Mouse (Mus musculus) adrenal gland, adult (tissue): ENCODE results near the gene Tspyl1.
A peak's percentile ranks its signal among the peaks of the same experiment; 100 is the strongest.

Experiments
- DNase-seq, 2 experiments: peaks; one replicate each; pipeline ENCODE4 v3.0.0; 2022 to 2023; ENCODE audit warnings: low spot score in 1 of 2; ENCODE audit not compliant: inconsistent age in 2 of 2

Tspyl1 gene

DNA sequence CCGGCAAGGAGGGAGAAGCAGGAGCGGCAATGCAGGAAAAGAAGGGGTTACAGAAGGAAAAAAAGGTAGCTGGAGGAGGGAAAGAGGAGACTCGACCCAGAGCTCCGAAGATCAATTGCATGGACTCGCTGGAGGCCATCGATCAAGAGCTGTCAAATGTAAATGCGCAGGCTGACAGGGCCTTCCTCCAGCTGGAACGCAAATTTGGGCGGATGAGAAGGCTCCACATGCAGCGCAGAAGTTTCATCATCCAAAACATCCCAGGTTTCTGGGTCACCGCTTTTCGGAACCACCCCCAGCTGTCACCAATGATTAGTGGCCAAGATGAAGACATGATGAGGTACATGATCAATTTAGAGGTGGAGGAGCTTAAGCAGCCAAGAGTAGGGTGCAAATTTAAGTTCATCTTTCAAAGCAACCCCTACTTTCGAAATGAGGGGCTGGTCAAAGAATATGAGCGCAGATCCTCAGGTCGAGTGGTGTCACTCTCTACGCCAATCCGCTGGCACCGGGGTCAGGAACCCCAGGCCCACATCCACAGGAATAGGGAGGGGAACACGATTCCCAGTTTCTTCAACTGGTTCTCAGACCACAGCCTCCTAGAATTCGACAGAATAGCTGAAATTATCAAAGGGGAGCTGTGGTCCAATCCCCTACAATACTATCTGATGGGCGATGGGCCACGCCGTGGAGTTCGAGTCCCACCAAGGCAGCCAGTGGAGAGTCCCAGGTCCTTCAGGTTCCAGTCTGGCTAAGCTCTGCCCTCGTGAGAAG, 16.2 kb downstream of the Tspyl1 start:
- DNase-seq = peak in 1 of 2 experiments; percentile 38

- DNase-seq = no peak
These were observed 18.4 kb downstream of the Tspyl1 start for GRCm38 (mm10) chr10:34300368-34300767.

GRCm38 (mm10) chr10:34307070-34307469, 25.1 kb downstream of the Tspyl1 start:
- DNase-seq = no peak

DNA sequence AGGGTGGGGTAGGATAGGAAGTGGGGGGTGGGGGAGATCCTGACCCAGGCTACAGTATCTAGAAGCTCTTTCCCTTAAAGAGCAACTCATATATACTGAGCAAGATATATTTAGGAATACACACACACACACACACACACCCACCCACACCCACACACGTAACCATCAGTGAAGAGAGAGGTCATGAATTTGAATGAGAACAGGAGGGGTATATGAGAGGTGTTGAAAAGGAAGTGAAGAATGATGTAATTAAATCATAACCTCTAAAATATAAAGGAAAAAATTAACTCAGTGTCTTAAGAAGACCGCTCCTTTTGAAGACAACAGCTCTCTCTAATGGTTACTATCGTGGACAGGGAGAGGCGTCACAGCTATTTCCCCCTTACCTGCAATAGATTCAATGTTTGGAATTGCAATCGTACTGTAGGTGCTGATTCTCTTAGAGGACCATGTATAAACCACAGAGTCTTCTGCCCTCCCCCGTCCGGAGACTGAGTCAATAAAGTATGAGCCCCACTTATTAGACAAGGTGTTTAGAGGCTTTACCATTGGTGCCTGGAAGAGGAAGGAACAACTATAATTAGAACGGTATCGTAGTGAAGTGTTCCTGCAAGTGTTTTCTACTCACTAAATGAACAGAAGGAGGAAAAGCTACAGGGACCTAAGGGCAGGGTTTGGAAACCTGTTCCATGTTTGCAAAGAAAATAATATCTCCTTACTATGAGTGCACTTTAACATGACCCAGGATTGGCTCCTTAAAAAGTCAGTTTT, 28.1 kb downstream of the Tspyl1 start:
- DNase-seq = no peak

GRCm38 (mm10) chr10:34312536-34312935, 30.5 kb downstream of the Tspyl1 start:
- DNase-seq = no peak

DNA sequence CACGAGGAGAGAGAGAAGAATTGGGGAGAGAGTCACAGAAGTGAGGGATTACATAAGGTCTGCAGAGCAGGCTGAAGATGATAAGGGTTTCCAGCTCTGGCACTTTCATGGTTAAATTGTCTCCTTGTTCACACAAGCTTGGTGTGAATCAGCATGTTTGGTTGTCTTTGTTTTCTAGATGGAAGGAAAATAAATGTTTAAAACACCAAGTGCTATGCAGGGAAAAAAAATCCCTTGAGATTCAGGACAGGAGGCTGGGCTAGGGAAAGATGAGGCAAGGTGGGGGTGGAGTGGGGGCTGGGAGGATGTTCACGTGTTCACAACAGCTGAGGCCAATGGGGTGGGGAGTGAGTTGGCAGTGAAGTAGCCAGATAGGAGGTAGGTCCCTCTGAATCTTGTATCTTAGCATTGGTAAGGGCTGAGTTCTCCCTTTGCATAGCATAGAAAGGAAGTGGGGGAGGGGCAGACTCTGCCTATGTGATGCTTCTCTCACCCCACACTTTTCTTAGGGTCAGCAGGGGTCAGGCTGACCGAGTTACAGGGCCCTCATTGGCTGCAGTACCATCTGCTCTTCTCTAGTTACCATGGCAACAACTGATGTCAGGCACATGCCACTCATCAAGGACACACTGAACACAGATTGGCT, 34.7 kb downstream of the Tspyl1 start:
- DNase-seq = peak; percentile 25 to 58

DNA sequence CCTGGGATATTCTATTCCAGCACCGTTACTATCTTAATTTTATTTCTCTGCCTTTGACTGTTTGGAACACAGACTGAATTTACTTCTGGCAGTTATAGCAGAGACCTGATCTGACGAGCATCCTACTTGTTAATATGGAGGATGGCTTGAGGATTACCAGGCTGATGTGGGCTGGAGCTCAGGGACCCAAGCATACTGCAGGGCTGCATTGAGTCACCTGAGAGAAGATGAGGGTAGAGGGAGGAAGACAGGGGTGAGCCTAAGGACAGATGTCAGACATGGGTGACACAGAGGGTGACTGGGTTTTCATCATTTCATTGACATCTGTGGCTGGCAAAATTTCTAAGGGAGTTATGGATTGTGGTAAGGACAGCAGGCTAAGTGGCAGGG, 35.2 kb downstream of the Tspyl1 start:
- no peak for DNase-seq

- no peak for DNase-seq
These were observed 38.8 kb downstream of the Tspyl1 start for GRCm38 (mm10) chr10:34320809-34321208.

DNA sequence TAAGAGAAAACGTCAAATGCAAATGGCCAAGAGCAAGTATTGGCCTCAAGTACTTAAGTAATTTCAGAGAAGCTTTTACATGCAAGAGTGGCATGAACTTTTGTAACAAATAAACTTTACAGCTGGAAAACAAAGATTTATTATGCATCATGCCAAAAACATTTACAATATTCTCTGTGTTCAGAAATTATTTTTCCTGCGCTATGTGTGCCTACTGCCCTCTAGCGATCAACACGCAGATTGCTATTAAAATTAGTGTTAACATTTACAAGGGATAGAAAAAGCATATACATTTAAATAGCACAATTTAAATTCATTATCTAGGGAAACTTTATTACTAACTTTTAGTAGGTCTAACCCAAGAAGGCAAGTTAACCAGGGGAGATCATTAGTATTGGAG, 44.7 kb downstream of the Tspyl1 start:
- DNase-seq = peak in 1 of 2 experiments; percentile 44

- DNase-seq = no peak
These were observed 45.2 kb downstream of the Tspyl1 start for GRCm38 (mm10) chr10:34327144-34327543.

DNA sequence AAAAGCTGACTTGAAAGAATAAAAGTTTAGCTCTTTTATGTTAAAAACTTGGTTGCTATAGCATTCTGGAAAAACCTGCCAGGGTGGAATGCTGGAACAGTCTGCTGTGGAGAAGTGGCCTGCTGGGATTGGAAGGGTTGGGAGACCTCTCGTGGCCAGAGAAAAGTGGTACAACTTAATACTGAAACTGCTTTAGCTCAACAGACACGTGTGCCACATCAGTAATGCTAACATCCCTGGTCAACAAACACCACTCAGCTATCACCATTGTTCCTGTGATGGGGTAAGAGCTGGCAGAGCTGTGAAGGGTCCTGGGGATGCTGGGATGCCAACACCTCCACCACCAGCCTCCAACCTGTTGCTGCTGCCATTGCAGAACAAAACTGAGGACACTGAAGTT, 46.3 kb downstream of the Tspyl1 start:
- DNase-seq = peak; percentile 23 to 74
